Mouse (Mus musculus): Measurements from ENCODE around the gene 2610008E11Rik.
A peak's percentile ranks its signal among the peaks of the same experiment; 100 is the strongest.
"Not testable (repeated sequence)": the region's sequence is repeated elsewhere in the genome, so short reads cannot be mapped to it uniquely, and the experiment has no call there.

Gene 2610008E11Rik

GRCm38 (mm10) chr10:79097161-79097754 lies at the start of gene 2610008E11Rik:
2610008E11Rik (minus strand) TSS chr10:79097600.
- DNase-seq = peak; percentile 93 to 96

- peak; percentile 67 to 71 for DNase-seq
Observed at GRCm38 (mm10) chr10:79116125-79116849, 18.9 kb upstream of the 2610008E11Rik start.

GRCm38 (mm10) chr10:79115085-79115484 lies 17.7 kb upstream of the 2610008E11Rik start:
- DNase-seq = no peak

- DNase-seq = no peak
Observed at GRCm38 (mm10) chr10:79110482-79110881, 13.1 kb upstream of the 2610008E11Rik start.

GRCm38 (mm10) chr10:79109156-79109555 lies 11.8 kb upstream of the 2610008E11Rik start:
- DNase-seq = no peak

- no peak for DNase-seq
Observed at GRCm38 (mm10) chr10:79107531-79107930, 10.1 kb upstream of the 2610008E11Rik start.

- DNase-seq = peak; percentile 16 to 25
Observed at GRCm38 (mm10) chr10:79106325-79107282, 9.2 kb upstream of the 2610008E11Rik start.

GRCm38 (mm10) chr10:79096706-79097105 lies 694 bp downstream of the 2610008E11Rik start:
- no peak for DNase-seq

GRCm38 (mm10) chr10:79091731-79092130 lies 5.7 kb downstream of the 2610008E11Rik start:
- DNase-seq = no peak

GRCm38 (mm10) chr10:79089000-79089399 lies 8.4 kb downstream of the 2610008E11Rik start:
- DNase-seq = no peak

- DNase-seq = no peak
Observed at GRCm38 (mm10) chr10:79086577-79086976, 10.8 kb downstream of the 2610008E11Rik start.

GRCm38 (mm10) chr10:79057370-79057769 lies 40.0 kb downstream of the 2610008E11Rik start:
- DNase-seq = not testable (repeated sequence)

GRCm38 (mm10) chr10:79042457-79042856 lies 54.9 kb downstream of the 2610008E11Rik start:
- not testable (repeated sequence) for DNase-seq

GRCm38 (mm10) chr10:79028441-79028840 lies 69.0 kb downstream of the 2610008E11Rik start, which contains the start of gene Olfr57:
Olfr57 (plus strand) TSS chr10:79028741.
- DNase-seq = no peak
